Comparison of ENCODE assay signal across 12 mouse cellular contexts in the genomic region with DNA sequence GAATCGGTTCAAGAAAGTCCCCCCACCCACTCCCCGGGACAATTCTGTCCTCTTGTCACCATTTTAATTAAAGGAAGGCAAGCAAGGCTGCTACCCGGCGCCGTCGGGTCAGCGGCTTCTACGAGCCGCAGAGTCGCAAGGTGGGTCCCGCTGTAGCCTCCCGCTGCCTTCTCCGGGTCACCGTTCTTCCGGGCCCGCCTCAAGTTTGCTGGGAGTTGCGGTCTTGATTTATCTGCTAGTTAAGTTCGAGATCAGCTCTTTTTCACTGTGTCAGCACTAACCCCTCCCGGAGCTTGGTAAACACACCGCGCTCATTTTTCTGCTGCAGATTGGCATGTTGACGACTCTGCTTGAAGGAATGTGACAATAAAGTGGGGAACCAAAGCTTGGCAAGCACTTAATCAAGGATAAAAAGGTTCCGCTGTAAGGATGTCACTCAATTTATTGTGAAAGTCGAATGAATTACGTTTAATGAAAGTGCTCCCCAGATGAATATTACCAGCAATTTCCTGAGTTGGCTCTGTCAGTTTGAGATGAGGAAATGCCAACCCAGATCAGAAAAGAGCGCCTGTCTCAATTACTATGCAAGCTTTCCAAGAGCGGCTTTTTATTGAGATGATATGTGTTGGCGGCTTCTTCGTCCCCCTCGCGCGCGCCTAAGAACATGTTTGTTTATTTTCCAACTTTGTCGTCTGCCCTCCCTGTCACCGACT. TPM values are rescaled to one million over a fixed set of nuclear protein-coding genes. Genes with fewer than 3 reads are reported as not detected.
A peak's percentile ranks its signal among the peaks of the same experiment; 100 is the strongest.
DNase-seq lines count a peak whose midpoint lies in the region; ATAC-seq lines count a peak whose summit lies in the region.
"Had no signal": no experiment of that assay in that cellular context is flagged by ENCODE, and none has a peak within 500 bp of the region (broad histone marks: within the 10 kb centered on the region; RNA-seq: fewer than 3 reads in every experiment).

No protein-coding gene starts in this region.

- peak; percentile 5 to 14 for DNase-seq in cerebellum, postnatal 25 days
- DNase-seq in cerebellum, adult 11 months: no peak
- DNase-seq in embryo, embryonic 9.5 days (ENCODE audit: extremely low spot score): peak; percentile 26
- DNase-seq in hindbrain, embryonic 14.5 days (ENCODE audit: low spot score): no peak
- no peak for DNase-seq in neural tube, embryonic 11.5 days (ENCODE audit: low spot score)
- no peak for DNase-seq in liver
- DNase-seq: adrenal gland, postnatal 36 days; gastrocnemius, postnatal 10 days had no signal

- WGBS in hindbrain, embryonic 14.5 days: under 1% methylated on average over 34 of the region's 35 CpGs
- under 1% methylated on average over 35 of the region's 35 CpGs for WGBS in neural tube, embryonic 11.5 days
- WGBS in heart, embryonic 12.5 days: 2% methylated on average over 35 of the region's 35 CpGs

- H3K4me1 ChIP-seq in hindbrain, embryonic 14.5 days (replicated peaks; ENCODE audit: control insufficient read depth, insufficient read depth, low read length): peaks cover 11% of the 10 kb centered on the region; the same call in 1 of the 2 replicates
- peaks cover 12% of the 10 kb centered on the region for H3K4me1 ChIP-seq in neural tube, embryonic 11.5 days (ENCODE audit: control insufficient read depth, insufficient read depth, low read length)
- peaks cover 7% of the 10 kb centered on the region; the same call in 1 of the 2 replicates for H3K4me1 ChIP-seq in heart, embryonic 12.5 days (replicated peaks)

- H3K4me2 ChIP-seq in hindbrain, embryonic 14.5 days (replicated peaks): peak overlapping the region; percentile 79
- peak overlapping the region; percentile 45 for H3K4me2 ChIP-seq in neural tube, embryonic 11.5 days (ENCODE audit: low read depth)
- no peak overlapping the region for H3K4me2 ChIP-seq in heart, embryonic 12.5 days
- H3K4me2 ChIP-seq: liver, embryonic 15.5 days had no signal

- peak overlapping the region; percentile 50 for H3K9ac ChIP-seq in hindbrain, embryonic 14.5 days
- no peak overlapping the region for H3K9ac ChIP-seq in neural tube, embryonic 11.5 days (ENCODE audit: low read length)
- no peak overlapping the region for H3K9ac ChIP-seq in heart, embryonic 12.5 days
- H3K9ac ChIP-seq: liver, embryonic 15.5 days had no signal

- H3K36me3 ChIP-seq in hindbrain, embryonic 14.5 days (replicated peaks; ENCODE audit: control insufficient read depth, insufficient read depth): no peaks in the 10 kb centered on the region
- no peaks in the 10 kb centered on the region for H3K36me3 ChIP-seq in neural tube, embryonic 11.5 days (ENCODE audit: control insufficient read depth, insufficient read depth, low read length)
- H3K36me3 ChIP-seq in heart, embryonic 12.5 days: no peaks in the 10 kb centered on the region
- H3K36me3 ChIP-seq: liver, embryonic 15.5 days had no signal

- no peak for ATAC-seq in hindbrain, embryonic 14.5 days (ENCODE audit: low FRiP score)
- no peak for ATAC-seq in neural tube, embryonic 11.5 days (ENCODE audit: insufficient read depth, low FRiP score, low TSS enrichment)
- no peak for ATAC-seq in heart, embryonic 12.5 days (ENCODE audit: insufficient number of reproducible peaks, low FRiP score)
- no peak for ATAC-seq in CD4-positive, CD25-positive, alpha-beta regulatory T cell, adult 4 months
- ATAC-seq: inflammation-experienced regulatory T-cells, adult 6 months had no signal

- H3K27ac ChIP-seq in hindbrain, embryonic 14.5 days: peak overlapping the region; percentile 73
- H3K27ac ChIP-seq in neural tube, embryonic 11.5 days (ENCODE audit: low read depth, low read length): no peak overlapping the region
- H3K27ac ChIP-seq in heart, embryonic 12.5 days (ENCODE audit: poor library complexity, severe bottlenecking): no peak overlapping the region
- H3K27ac ChIP-seq: liver, embryonic 15.5 days had no signal

- H3K9me3 ChIP-seq in hindbrain, embryonic 14.5 days (ENCODE audit: control insufficient read depth, low read length): no peaks in the 10 kb centered on the region
- H3K9me3 ChIP-seq in neural tube, embryonic 11.5 days (ENCODE audit: control insufficient read depth, low read length): no peaks in the 10 kb centered on the region
- H3K9me3 ChIP-seq in heart, embryonic 12.5 days (replicated peaks): no peaks in the 10 kb centered on the region
- H3K9me3 ChIP-seq: liver, embryonic 15.5 days had no signal

- peak overlapping the region; percentile 34 for H3K4me3 ChIP-seq in hindbrain, embryonic 14.5 days (replicated peaks; ENCODE audit: low read length)
- H3K4me3 ChIP-seq in neural tube, embryonic 11.5 days (ENCODE audit: low read depth, low read length): peak overlapping the region; percentile 20
- H3K4me3 ChIP-seq in heart, embryonic 12.5 days: no peak overlapping the region
- H3K4me3 ChIP-seq: liver, embryonic 15.5 days had no signal

- peaks cover 41% of the 10 kb centered on the region for H3K27me3 ChIP-seq in hindbrain, embryonic 14.5 days (ENCODE audit: control insufficient read depth, insufficient read depth, low read length)
- peaks cover 62% of the 10 kb centered on the region for H3K27me3 ChIP-seq in neural tube, embryonic 11.5 days (ENCODE audit: control insufficient read depth, insufficient read depth, low read length)
- H3K27me3 ChIP-seq in heart, embryonic 12.5 days (replicated peaks): peaks cover 81% of the 10 kb centered on the region

RNA-seq across cellular contexts. Expression of a gene that starts 7.7 kb away (rescaled TPM):
- polyA plus RNA-seq in hindbrain, embryonic 14.5 days (2014; fragmentation: Nextera tagmentation; extraction: Ambion mirVana): 105 and 107 TPM in 2 replicates
- 9.4 and 9.7 TPM in 2 replicates for polyA plus RNA-seq in neural tube, embryonic 11.5 days (2014; fragmentation: Nextera tagmentation; extraction: Ambion mirVana)
- 0.09 TPM in 1 of 2 replicates, not detected in the other for polyA plus RNA-seq in heart, embryonic 12.5 days (2016; fragmentation: Nextera tagmentation; extraction: Ambion mirVana)
- polyA plus RNA-seq in CD4-positive, CD25-positive, alpha-beta regulatory T cell, adult 4 months (2017; shearing (Covaris generic)): not detected
- polyA plus RNA-seq: inflammation-experienced regulatory T-cells, adult 6 months had no signal

Comparison
In these comparisons a context has a peak if more than half of its experiments do, and no peak if none do; other contexts are left out.
1. DNase-seq: peak in cerebellum, postnatal 25 days (2 of 2) and embryo, embryonic 9.5 days (single experiment); none in cerebellum, adult 11 months (single experiment), hindbrain, embryonic 14.5 days (single experiment), neural tube, embryonic 11.5 days (single experiment) and liver (single experiment).